Mouse (Mus musculus) hindbrain, embryonic 10.5 days (tissue): Measurements from ENCODE around the gene Mien1. TPM values are rescaled to one million over a fixed set of nuclear protein-coding genes. Genes with fewer than 3 reads are reported as not detected.
A peak's percentile ranks its signal among the peaks of the same experiment; 100 is the strongest.

Experiments
- DNase-seq: peaks from one replicate; pipeline ENCODE4 v3.0.0-alpha.2; 2017; ENCODE audit warnings: low spot score
- H3K27ac ChIP-seq: fragments of 300-500 bp; sonication (generic); 2 replicates; pipeline ENCODE4 v1.5.1; 2016; ENCODE audit warnings: mild to moderate bottlenecking, moderate library complexity
- H3K27me3 ChIP-seq: fragments of 300-500 bp; sonication (generic); 2 replicates; pipeline ENCODE4 v1.6.1; 2016; ENCODE audit warnings: mild to moderate bottlenecking; ENCODE audit not compliant: poor library complexity, insufficient read depth, severe bottlenecking
- H3K36me3 ChIP-seq: fragments of 300-500 bp; sonication (generic); 2 replicates; pipeline ENCODE4 v1.6.1; 2016; ENCODE audit warnings: mild to moderate bottlenecking, moderate library complexity
- H3K4me1 ChIP-seq: fragments of 300-500 bp; sonication (generic); replicated peaks from 2 replicates; pipeline ENCODE4 v1.6.1; 2016; ENCODE audit warnings: mild to moderate bottlenecking
- H3K4me3 ChIP-seq: fragments of 300-500 bp; sonication (generic); 2 replicates; pipeline ENCODE4 v1.5.1; 2016; ENCODE audit warnings: mild to moderate bottlenecking, moderate library complexity
- H3K9me3 ChIP-seq: fragments of 300-500 bp; sonication (generic); 2 replicates; pipeline ENCODE4 v1.6.1; 2016; ENCODE audit warnings: mild to moderate bottlenecking, moderate library complexity
- WGBS: fragments of 180-500 bp; shearing (Covaris S2); methylation state at CpG from one replicate; pipeline ENCODE4 v1.1.7; 2016; 5-methylcytosine and 5-hydroxymethylcytosine counted together
- polyA plus RNA-seq: library from polyadenylated mRNA; unstranded; fragments of >200 nt; fragmentation: Nextera tagmentation; extraction: Ambion mirVana; gene quantifications from 2 replicates; pipeline ENCODE4 v1.2.1, GENCODE M21; 2016

The Mien1 gene
- polyA plus RNA-seq, 1 experiment from 2014 or later, result 161 TPM

DNA sequence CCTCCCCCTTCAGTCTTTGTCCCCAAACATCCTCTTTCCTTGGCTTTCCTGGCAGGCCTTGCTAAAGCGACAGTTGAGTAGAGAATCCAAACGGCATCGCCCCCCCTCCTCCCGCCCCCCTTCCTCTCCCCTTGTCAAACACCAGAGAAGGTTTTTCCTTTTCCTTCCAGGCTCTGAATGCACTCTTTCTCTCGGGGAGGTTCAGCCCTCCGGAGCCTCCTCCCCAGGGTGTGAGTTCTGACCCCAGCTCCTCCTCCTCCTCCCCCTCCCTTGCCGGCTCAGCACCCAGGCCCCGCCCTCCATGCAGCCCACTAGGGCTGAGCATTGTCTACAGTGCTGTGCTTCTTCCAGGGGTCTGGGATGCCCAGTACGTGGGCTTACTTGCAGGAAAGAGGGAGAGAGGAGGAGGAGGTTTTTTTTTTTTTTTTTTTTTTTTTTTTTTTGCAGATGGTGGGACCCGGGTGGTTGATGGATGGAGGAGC lies 29.4 kb downstream of the Mien1 start:
- H3K9me3 ChIP-seq, result no peaks in the 10 kb centered on the region
- peaks cover 44% of the 10 kb centered on the region for H3K27me3 ChIP-seq
- peak; percentile 65 for DNase-seq
- peak overlapping the region; percentile 27 for H3K4me3 ChIP-seq
- WGBS, result under 1% methylated on average over 10 of the region's 10 CpGs
- peaks cover 49% of the 10 kb centered on the region for H3K4me1 ChIP-seq
- peak overlapping the region; percentile 66 for H3K27ac ChIP-seq
- no peaks in the 10 kb centered on the region for H3K36me3 ChIP-seq

DNA sequence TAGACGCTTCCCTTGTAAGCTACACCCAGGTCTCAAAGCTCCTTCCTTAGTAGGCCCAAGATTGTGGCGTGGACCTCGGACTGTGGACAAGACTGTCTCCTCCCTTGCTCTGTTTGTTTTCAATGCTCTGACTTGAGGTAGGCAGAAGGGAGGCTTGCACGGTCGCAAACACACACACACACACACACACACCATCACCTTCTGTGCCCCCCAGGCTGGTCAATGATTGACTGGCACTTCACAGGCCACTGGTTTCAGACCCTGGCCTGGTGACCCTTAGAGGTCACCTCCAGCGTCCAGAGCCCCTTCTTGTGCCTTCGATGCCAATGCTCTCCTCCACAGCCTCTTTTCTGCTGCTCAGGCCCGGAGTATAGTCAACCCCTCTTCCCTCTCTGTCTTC lies 29.9 kb downstream of the Mien1 start:
- no peaks in the 10 kb centered on the region for H3K36me3 ChIP-seq
- 37% methylated on average over 8 of the region's 8 CpGs for WGBS
- peaks cover 39% of the 10 kb centered on the region for H3K27me3 ChIP-seq
- DNase-seq, result no peak
- H3K4me3 ChIP-seq, result peak overlapping the region; percentile 27
- H3K4me1 ChIP-seq, result peaks cover 44% of the 10 kb centered on the region
- H3K27ac ChIP-seq, result peak overlapping the region; percentile 66
- H3K9me3 ChIP-seq, result no peaks in the 10 kb centered on the region

DNA sequence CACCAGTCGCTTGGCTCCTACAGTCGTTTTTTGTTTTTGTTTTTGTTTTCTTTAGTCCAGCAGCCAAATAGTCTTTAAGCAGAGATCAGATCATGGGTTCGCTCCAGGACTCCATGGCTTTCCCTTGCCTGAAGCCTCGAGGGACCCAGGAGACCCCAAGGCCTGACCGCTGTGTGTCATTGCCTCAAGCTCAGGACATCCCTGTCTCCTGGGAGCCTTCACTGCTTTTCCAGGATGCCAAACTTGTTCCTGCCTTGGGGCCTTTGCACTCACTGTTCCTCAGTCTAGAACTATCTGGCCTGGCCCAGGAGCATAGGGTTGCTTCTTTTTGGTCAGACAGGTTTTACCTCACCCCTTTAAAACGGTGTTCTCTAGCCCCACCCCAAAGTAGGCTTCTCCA lies 32.2 kb downstream of the Mien1 start:
- DNase-seq, result no peak
- H3K27ac ChIP-seq, result no peak overlapping the region
- WGBS, result 73% methylated on average over 6 of the region's 6 CpGs
- H3K27me3 ChIP-seq, result peaks cover 23% of the 10 kb centered on the region
- H3K4me1 ChIP-seq, result peaks cover 21% of the 10 kb centered on the region
- no peak overlapping the region for H3K4me3 ChIP-seq
- H3K9me3 ChIP-seq, result no peaks in the 10 kb centered on the region
- no peaks in the 10 kb centered on the region for H3K36me3 ChIP-seq

DNA sequence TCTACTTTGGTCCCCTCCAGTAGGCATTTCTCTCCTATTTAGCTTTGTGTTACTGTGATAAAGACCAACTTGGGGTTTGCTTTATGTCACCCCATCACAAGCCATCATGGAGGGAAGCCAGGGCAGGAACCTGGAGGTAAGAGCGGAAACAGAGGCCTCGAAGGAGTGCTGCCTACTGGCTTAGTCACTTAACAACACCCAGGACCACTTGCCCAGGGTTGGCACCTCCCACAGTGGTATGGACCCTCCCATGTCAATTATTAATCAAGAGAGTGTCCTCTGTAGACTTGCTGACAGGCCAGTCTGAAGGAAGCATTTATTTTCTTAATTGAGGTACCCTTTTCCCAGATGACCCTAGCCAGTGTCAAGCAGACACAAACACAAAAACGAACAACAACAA lies 38.0 kb downstream of the Mien1 start:
- no peaks in the 10 kb centered on the region for H3K36me3 ChIP-seq
- H3K4me3 ChIP-seq, result peak overlapping the region; percentile 71
- WGBS, result 59% methylated on average over 3 of the region's 3 CpGs
- DNase-seq, result no peak
- H3K27me3 ChIP-seq, result no peaks in the 10 kb centered on the region; the same call in 1 of the 2 replicates
- peaks cover 20% of the 10 kb centered on the region for H3K4me1 ChIP-seq
- peak overlapping the region; percentile 97 for H3K27ac ChIP-seq
- no peaks in the 10 kb centered on the region for H3K9me3 ChIP-seq

DNA sequence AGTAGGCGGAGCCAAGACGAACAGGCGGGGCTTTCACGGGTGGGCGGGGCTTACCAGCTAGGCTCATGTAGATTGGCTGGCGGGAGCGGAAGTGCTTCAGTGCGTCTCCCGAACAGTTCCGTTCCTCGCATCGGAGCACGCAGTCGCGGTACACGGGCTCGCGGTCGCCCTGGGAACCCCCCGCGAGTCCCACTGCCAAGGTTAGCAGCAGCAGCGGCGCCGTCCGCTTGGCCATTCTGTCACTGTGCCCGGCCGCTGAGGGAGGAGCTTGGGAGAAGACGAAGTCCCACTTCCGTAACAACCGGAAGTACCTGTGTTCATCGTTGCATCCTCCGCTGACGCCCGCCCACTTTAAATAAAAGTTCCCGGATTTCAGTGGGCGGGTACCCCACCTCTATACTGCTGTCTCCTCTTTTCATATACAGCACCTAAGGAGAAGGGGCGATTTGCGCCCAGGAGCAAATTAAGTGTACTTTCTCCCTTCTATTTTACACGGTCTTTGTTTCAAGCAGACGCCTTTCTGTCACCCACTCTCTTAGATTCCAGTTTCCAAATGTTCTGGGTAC lies 38.5 kb downstream of the Mien1 start, which contains the start of gene Pgap3:
Gene Pgap3, minus strand, starts transcription at position 330 of the 566 bp plus-strand sequence.
- peaks cover 20% of the 10 kb centered on the region for H3K4me1 ChIP-seq
- under 1% methylated on average over 40 of the region's 40 CpGs for WGBS
- H3K9me3 ChIP-seq, result no peaks in the 10 kb centered on the region
- no peaks in the 10 kb centered on the region for H3K36me3 ChIP-seq
- no peaks in the 10 kb centered on the region; the same call in 1 of the 2 replicates for H3K27me3 ChIP-seq
- peak within 1 kb of the TSS; percentile 71 for H3K4me3 ChIP-seq
- peak within 1 kb of the TSS; percentile 97 for H3K27ac ChIP-seq
- DNase-seq, result peak; percentile 92

DNA sequence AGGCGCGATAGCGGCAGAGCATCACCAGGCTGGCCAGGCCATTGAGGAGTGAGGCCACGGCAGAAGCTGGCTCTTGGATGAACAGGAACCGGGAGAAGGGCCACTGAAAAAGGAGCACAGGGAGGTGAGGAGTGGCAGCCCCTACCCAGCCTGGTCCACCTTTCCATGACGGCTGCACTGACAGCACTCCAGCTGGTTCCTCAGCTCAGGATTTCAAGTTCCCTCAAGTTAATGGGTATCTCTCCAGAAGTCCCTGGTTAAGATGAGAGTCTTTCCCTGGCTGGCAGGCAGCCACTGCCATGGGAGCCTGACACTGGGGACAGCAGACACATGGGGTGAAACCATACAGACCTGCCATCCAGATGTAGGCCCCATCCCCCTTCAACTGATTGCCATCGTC lies 40.8 kb downstream of the Mien1 start:
- DNase-seq, result no peak

DNA sequence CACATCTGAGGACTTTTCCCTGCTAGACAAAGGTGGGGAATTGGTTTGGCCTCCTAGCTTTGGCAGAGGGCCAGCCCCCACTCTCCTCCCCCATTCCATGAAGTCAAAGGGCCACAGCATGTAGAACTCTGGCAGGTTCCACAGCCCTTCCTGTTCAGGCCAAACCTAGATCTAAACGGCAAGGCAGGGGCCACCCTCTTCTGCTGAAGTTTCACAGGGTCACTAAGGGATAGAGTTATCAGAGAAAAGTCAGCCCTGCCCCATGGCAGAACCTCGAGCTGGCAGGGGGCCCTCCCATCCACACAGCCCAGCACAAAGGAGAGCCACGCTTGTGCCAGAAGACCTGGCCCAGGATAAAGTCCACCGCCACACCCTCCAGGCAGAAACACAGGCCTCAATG lies 43.8 kb downstream of the Mien1 start:
- no peak for DNase-seq
- Histone ChIP-seq H3K36me3 (no peaks in the 10 kb centered on the region), H3K4me3 (no peak overlapping the region), H3K9me3 (no peaks in the 10 kb centered on the region), H3K27ac (no peak overlapping the region), H3K27me3 (peaks cover 35% of the 10 kb centered on the region), H3K4me1 (peaks cover 32% of the 10 kb centered on the region)
- WGBS, result 66% methylated on average over 4 of the region's 4 CpGs

More for the DNA sequence above, 40.8 kb downstream of the Mien1 start:
- 91% methylated on average over 7 of the region's 7 CpGs for WGBS
- Histone ChIP-seq H3K4me1 (peaks cover 29% of the 10 kb centered on the region), H3K27me3 (peaks cover 6% of the 10 kb centered on the region), H3K36me3 (no peaks in the 10 kb centered on the region), H3K4me3 (no peak overlapping the region), H3K9me3 (no peaks in the 10 kb centered on the region), H3K27ac (no peak overlapping the region)

DNA sequence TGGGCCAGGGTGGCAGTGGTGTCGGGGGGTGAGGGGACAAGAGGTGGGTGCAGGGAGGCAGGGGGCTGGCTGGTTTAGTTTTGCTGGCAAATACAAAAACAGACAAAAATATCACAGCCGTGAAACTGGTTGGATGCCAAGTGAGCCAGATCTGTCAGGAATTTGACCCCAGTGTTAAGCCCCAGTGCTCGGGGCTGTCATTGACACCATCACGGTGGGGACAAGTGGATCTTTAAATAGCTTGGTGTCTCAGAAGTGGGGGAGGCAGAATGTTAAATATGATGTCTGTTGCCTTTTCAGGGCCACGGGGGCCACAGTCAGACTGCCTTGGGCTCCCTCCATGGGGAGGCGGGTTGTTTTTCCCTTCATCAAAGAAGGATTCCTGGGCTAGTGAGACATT lies 44.5 kb downstream of the Mien1 start:
- Histone ChIP-seq H3K36me3 (no peaks in the 10 kb centered on the region), H3K4me3 (no peak overlapping the region), H3K27me3 (peaks cover 41% of the 10 kb centered on the region), H3K4me1 (peaks cover 27% of the 10 kb centered on the region), H3K27ac (no peak overlapping the region), H3K9me3 (no peaks in the 10 kb centered on the region)
- no peak for DNase-seq
- WGBS, result 57% methylated on average over 6 of the region's 6 CpGs

DNA sequence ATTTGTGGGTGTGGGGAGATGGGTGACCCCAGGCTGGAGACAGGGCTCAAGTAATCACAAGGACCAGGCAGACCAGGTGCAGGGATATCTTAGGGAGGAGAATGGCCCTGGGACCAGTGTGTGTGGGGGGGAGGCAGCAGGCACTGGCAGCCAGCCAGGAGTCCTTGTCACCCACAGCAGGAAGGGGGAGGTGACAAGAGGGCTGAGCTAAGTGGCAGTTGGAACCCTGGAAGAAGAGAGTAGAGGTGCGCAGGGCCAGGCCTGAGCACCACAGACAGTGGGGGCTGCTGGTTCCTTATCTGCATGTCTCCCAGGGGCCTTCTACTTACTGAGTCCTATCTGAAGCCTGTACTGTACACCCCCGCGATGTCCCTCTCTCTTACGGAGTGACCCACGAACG lies 45.5 kb downstream of the Mien1 start:
- Histone ChIP-seq H3K27ac (peak overlapping the region; percentile 45; the same call in 1 of the 2 replicates), H3K4me1 (peaks cover 36% of the 10 kb centered on the region), H3K36me3 (no peaks in the 10 kb centered on the region), H3K4me3 (no peak overlapping the region), H3K27me3 (peaks cover 51% of the 10 kb centered on the region), H3K9me3 (no peaks in the 10 kb centered on the region)
- DNase-seq, result no peak
- 71% methylated on average over 6 of the region's 6 CpGs for WGBS

DNA sequence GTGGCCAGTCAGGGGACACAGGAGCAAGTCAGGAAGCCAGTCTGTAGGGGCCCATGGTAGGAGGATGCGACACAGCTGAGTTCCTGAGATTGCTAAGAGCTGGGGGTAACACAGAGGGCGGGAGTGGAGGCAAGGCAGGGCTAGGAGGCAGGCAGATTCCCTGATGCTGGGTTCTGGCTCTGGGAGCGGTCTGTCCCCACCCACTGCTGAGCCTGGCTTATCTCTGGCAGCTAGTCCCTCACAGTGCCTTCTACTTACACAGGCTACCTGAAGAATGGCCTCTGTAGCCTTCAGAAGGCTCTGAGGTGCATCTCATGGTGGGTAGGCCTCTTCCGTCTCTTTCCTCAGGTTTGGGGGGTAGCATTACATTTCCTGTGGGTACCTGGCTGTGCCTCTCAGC lies 46.1 kb downstream of the Mien1 start:
- 50% methylated on average over 4 of the region's 4 CpGs for WGBS
- Histone ChIP-seq H3K36me3 (no peaks in the 10 kb centered on the region), H3K4me1 (peaks cover 43% of the 10 kb centered on the region), H3K27me3 (peaks cover 58% of the 10 kb centered on the region), H3K27ac (peak overlapping the region; percentile 47; the same call in 1 of the 2 replicates), H3K9me3 (no peaks in the 10 kb centered on the region), H3K4me3 (no peak overlapping the region)
- DNase-seq, result no peak

DNA sequence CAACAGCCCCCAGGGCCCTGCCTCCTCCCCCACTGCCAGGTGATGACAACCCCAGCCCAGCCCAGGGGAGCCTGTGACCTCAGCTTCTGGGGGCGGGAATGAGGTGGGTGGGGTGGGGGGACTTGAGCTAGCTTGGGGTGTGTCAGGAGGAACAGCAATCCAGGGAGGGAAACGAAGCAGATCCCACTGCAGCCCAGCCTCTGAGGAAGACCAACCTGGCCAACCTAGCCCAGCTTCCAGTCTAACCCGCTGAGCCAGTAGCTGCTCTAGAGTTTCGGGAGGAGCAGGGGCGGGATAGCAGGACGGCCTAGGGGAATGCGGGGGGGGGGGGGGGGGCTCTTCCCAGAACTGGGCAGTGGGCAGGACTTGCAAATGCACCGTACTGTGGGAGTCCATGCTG lies 46.8 kb downstream of the Mien1 start:
- peaks cover 64% of the 10 kb centered on the region for H3K27me3 ChIP-seq
- DNase-seq, result no peak
- H3K4me1 ChIP-seq, result peaks cover 47% of the 10 kb centered on the region
- H3K27ac ChIP-seq, result no peak overlapping the region
- 15% methylated on average over 8 of the region's 8 CpGs for WGBS
- H3K4me3 ChIP-seq, result no peak overlapping the region
- H3K36me3 ChIP-seq, result no peaks in the 10 kb centered on the region
- no peaks in the 10 kb centered on the region for H3K9me3 ChIP-seq

DNA sequence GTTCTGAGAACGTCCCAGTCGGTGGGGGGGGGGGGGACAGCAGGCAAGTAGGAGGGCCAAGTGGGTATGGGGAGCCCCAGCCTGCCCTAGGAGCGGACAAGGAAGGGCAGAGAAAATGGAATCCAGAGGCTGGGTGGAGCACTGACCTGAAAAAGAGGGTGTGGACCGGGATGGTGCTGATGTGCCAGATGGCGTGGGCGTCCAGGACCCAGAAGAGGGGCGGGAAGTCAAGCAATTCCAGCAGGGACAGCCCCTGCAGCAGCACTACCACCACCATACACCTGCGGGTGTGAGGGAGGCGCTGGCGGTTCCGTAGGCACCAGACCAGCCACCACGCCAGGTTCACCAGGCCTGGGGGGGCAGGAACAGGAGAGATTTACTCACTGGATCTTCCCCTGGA lies 48.6 kb downstream of the Mien1 start:
- Histone ChIP-seq H3K27me3 (peaks cover 83% of the 10 kb centered on the region), H3K4me3 (no peak overlapping the region), H3K27ac (no peak overlapping the region), H3K36me3 (no peaks in the 10 kb centered on the region), H3K9me3 (no peaks in the 10 kb centered on the region), H3K4me1 (peaks cover 54% of the 10 kb centered on the region)
- WGBS, result 70% methylated on average over 12 of the region's 12 CpGs
- DNase-seq, result no peak

DNA sequence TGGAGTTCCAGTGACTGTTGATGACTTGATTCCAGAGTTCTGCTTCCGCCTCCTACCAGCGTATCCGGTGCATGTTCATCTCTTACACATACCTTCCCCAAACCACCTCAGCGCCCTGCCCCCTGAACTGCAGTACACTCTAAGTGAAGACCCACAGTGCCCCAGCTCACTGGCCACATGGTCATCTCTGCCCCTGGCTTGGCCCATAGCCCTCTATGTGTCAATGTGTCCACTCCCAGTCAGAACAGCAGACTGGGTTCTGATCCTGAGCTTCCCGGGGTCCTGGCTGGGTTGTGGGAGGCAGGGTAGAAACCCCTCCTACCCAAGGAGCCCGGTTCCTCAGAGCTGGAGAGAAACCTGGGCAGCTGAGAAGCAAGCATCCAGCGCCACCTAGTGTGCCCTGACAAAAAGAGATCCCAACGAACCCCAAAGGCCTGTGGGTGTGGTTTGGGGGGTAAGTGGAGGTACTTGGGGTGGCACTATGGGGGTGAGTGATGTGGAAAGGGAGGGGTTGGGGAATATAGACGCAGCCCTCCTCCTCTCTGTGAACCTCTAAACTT lies 49.5 kb downstream of the Mien1 start:
- H3K4me3 ChIP-seq, result no peak overlapping the region
- peaks cover 55% of the 10 kb centered on the region for H3K4me1 ChIP-seq
- H3K36me3 ChIP-seq, result no peaks in the 10 kb centered on the region
- H3K9me3 ChIP-seq, result no peaks in the 10 kb centered on the region
- H3K27me3 ChIP-seq, result peaks cover 91% of the 10 kb centered on the region
- 23% methylated on average over 9 of the region's 9 CpGs for WGBS
- H3K27ac ChIP-seq, result no peak overlapping the region; the same call in 1 of the 2 replicates
- peak; percentile 52 for DNase-seq
